Mouse (Mus musculus): ENCODE results near the gene Mansc1.

GRCm38 (mm10) chr6:134621552-134621949, 10.7 kb downstream of the Mansc1 start:
- TF ChIP-seq CTCF (IDR thresholded peaks at IDR 0.05; ENCODE audit: control insufficient read depth, insufficient read depth, insufficient replicate concordance, low read depth, low read length) = no peak
- TF ChIP-seq POLR2A (IDR thresholded peaks at IDR 0.05; ENCODE audit: control insufficient read depth, low read depth, low read length) = no peak

Measured in testis, adult 2 months (tissue).